Mouse (Mus musculus) forebrain, embryonic 13.5 days (tissue): Measurements from ENCODE around the gene Wnt6. TPM values are rescaled to one million over a fixed set of nuclear protein-coding genes. Genes with fewer than 3 reads are reported as not detected.
A peak's percentile ranks its signal among the peaks of the same experiment; 100 is the strongest.

ENCODE experiments used
- ATAC-seq: fragments of 200-750 bp; cut with Nextera tagmentation; 2 replicates; pipeline ENCODE4 v1.8.0; 2017
- H3K27ac ChIP-seq: fragments of 300-500 bp; sonication (generic); 2 replicates; pipeline ENCODE4 v1.5.1; 2015; ENCODE audit warnings: inconsistent platforms, mild to moderate bottlenecking, moderate library complexity
- H3K27me3 ChIP-seq: fragments of 300-500 bp; sonication (generic); 2 replicates; pipeline ENCODE4 v1.6.1; 2015; ENCODE audit warnings: mild to moderate bottlenecking, inconsistent platforms
- H3K36me3 ChIP-seq: fragments of 300-500 bp; sonication (generic); 2 replicates; pipeline ENCODE4 v1.6.1; 2015; ENCODE audit warnings: mild to moderate bottlenecking, inconsistent platforms; ENCODE audit not compliant: poor library complexity, severe bottlenecking
- H3K4me1 ChIP-seq: fragments of 300-500 bp; sonication (generic); 2 replicates; pipeline ENCODE4 v1.6.1; 2015; ENCODE audit warnings: inconsistent platforms
- H3K4me2 ChIP-seq: fragments of 300-500 bp; sonication (generic); 2 replicates; pipeline ENCODE4 v1.6.1; 2015; ENCODE audit warnings: inconsistent platforms, mild to moderate bottlenecking, moderate library complexity
- H3K4me3 ChIP-seq: fragments of 300-500 bp; sonication (generic); 2 replicates; pipeline ENCODE4 v1.5.1; 2015; ENCODE audit warnings: mild to moderate bottlenecking, inconsistent platforms
- H3K9ac ChIP-seq: fragments of 300-500 bp; sonication (generic); 2 replicates; pipeline ENCODE4 v1.6.1; 2015; ENCODE audit warnings: mild to moderate bottlenecking, inconsistent platforms
- H3K9me3 ChIP-seq: fragments of 300-500 bp; sonication (generic); replicated peaks from 2 replicates; pipeline ENCODE4 v1.6.1; 2016; ENCODE audit warnings: inconsistent platforms
- WGBS: fragments of 180-500 bp; shearing (Covaris S2); methylation state at CpG from one replicate; pipeline ENCODE4 v1.1.7; 2015; 5-methylcytosine and 5-hydroxymethylcytosine counted together
- polyA plus RNA-seq: library from polyadenylated mRNA; unstranded; fragments of >200 nt; fragmentation: Nextera tagmentation; extraction: Ambion mirVana; gene quantifications from 2 replicates; pipeline ENCODE4 v1.2.1, GENCODE M21; 2015

The Wnt6 gene
- polyA plus RNA-seq, 1 experiment from 2014 or later = 0.92 TPM

- Histone ChIP-seq H3K4me2 (no peak overlapping the region), H3K9ac (no peak overlapping the region), H3K4me3 (no peak overlapping the region), H3K36me3 (no peaks in the 10 kb centered on the region), H3K27me3 (peaks cover 19% of the 10 kb centered on the region), H3K27ac (no peak overlapping the region), H3K4me1 (peaks cover 5% of the 10 kb centered on the region; the same call in 1 of the 2 replicates), H3K9me3 (no peaks in the 10 kb centered on the region)
- no peak for ATAC-seq
- WGBS = over 99% methylated on average over 3 of the region's 3 CpGs
Observed at GRCm38 (mm10) chr1:74752833-74753232, 18.9 kb upstream of the Wnt6 start.

- Histone ChIP-seq H3K4me2 (no peak overlapping the region), H3K27ac (no peak overlapping the region), H3K4me1 (peaks cover 4% of the 10 kb centered on the region; the same call in 1 of the 2 replicates), H3K36me3 (no peaks in the 10 kb centered on the region), H3K27me3 (peaks cover 16% of the 10 kb centered on the region), H3K9me3 (no peaks in the 10 kb centered on the region), H3K9ac (no peak overlapping the region), H3K4me3 (no peak overlapping the region)
- 92% methylated on average over 8 of the region's 8 CpGs for WGBS
- no peak for ATAC-seq
Observed at GRCm38 (mm10) chr1:74753266-74753974, 18.3 kb upstream of the Wnt6 start.

GRCm38 (mm10) chr1:74754175-74754785 is 17.4 kb upstream of the Wnt6 start:
- no peaks in the 10 kb centered on the region for H3K36me3 ChIP-seq
- peaks cover 12% of the 10 kb centered on the region for H3K27me3 ChIP-seq
- no peak overlapping the region for H3K4me2 ChIP-seq
- no peak for ATAC-seq
- no peaks in the 10 kb centered on the region for H3K9me3 ChIP-seq
- H3K4me1 ChIP-seq = no peaks in the 10 kb centered on the region
- no peak overlapping the region for H3K27ac ChIP-seq
- WGBS = 78% methylated on average over 5 of the region's 5 CpGs
- no peak overlapping the region for H3K4me3 ChIP-seq
- no peak overlapping the region for H3K9ac ChIP-seq

- Histone ChIP-seq H3K9ac (no peak overlapping the region), H3K4me3 (no peak overlapping the region), H3K27ac (no peak overlapping the region), H3K4me1 (no peaks in the 10 kb centered on the region), H3K36me3 (no peaks in the 10 kb centered on the region), H3K4me2 (no peak overlapping the region), H3K27me3 (peaks cover 25% of the 10 kb centered on the region), H3K9me3 (no peaks in the 10 kb centered on the region)
- no peak for ATAC-seq
- WGBS = 32% methylated on average over 4 of the region's 4 CpGs
Observed at GRCm38 (mm10) chr1:74759773-74760172, 11.9 kb upstream of the Wnt6 start.

GRCm38 (mm10) chr1:74763081-74763480 is 8.6 kb upstream of the Wnt6 start:
- Histone ChIP-seq H3K27me3 (peaks cover 53% of the 10 kb centered on the region), H3K9me3 (no peaks in the 10 kb centered on the region), H3K27ac (no peak overlapping the region), H3K9ac (no peak overlapping the region), H3K36me3 (no peaks in the 10 kb centered on the region), H3K4me2 (no peak overlapping the region), H3K4me3 (no peak overlapping the region), H3K4me1 (no peaks in the 10 kb centered on the region)
- no peak for ATAC-seq
- 4% methylated on average over 6 of the region's 6 CpGs for WGBS

GRCm38 (mm10) chr1:74770727-74771466 is 795 bp upstream of the Wnt6 start:
- Histone ChIP-seq H3K4me1 (peaks cover 28% of the 10 kb centered on the region), H3K4me2 (peak overlapping the region; percentile 83), H3K4me3 (peak overlapping the region; percentile 45), H3K9me3 (no peaks in the 10 kb centered on the region), H3K9ac (peak overlapping the region; percentile 50; the same call in 1 of the 2 replicates), H3K36me3 (no peaks in the 10 kb centered on the region), H3K27me3 (peaks cover 98% of the 10 kb centered on the region), H3K27ac (no peak overlapping the region)
- no peak for ATAC-seq
- under 1% methylated on average over 35 of the region's 35 CpGs for WGBS

GRCm38 (mm10) chr1:74771467-74771844 is 236 bp upstream of the Wnt6 start:
- peak; percentile 46 for ATAC-seq
- Histone ChIP-seq H3K36me3 (no peaks in the 10 kb centered on the region), H3K9me3 (no peaks in the 10 kb centered on the region), H3K27me3 (peaks cover 98% of the 10 kb centered on the region), H3K4me1 (peaks cover 28% of the 10 kb centered on the region), H3K9ac (peak overlapping the region; percentile 50), H3K27ac (no peak overlapping the region), H3K4me2 (peak overlapping the region; percentile 83), H3K4me3 (peak overlapping the region; percentile 45)
- 0% methylated on average over 15 of the region's 26 CpGs for WGBS

GRCm38 (mm10) chr1:74771931-74772620 is 384 bp downstream of the Wnt6 start:
- peaks cover 98% of the 10 kb centered on the region for H3K27me3 ChIP-seq
- no peaks in the 10 kb centered on the region for H3K36me3 ChIP-seq
- H3K9me3 ChIP-seq = no peaks in the 10 kb centered on the region
- peak overlapping the region; percentile 83 for H3K4me2 ChIP-seq
- under 1% methylated on average over 35 of the region's 51 CpGs for WGBS
- peaks cover 28% of the 10 kb centered on the region for H3K4me1 ChIP-seq
- no peak overlapping the region for H3K27ac ChIP-seq
- peak overlapping the region; percentile 50 for H3K9ac ChIP-seq
- ATAC-seq = peak; percentile 20; the same call in 1 of the 2 replicates
- peak overlapping the region; percentile 45 for H3K4me3 ChIP-seq

- peak overlapping the region; percentile 45 for H3K4me3 ChIP-seq
- peak overlapping the region; percentile 83 for H3K4me2 ChIP-seq
- H3K4me1 ChIP-seq = peaks cover 28% of the 10 kb centered on the region
- H3K27me3 ChIP-seq = peaks cover 99% of the 10 kb centered on the region
- H3K9me3 ChIP-seq = no peaks in the 10 kb centered on the region
- H3K27ac ChIP-seq = no peak overlapping the region
- no peak overlapping the region for H3K9ac ChIP-seq
- WGBS = under 1% methylated on average over 15 of the region's 15 CpGs
- H3K36me3 ChIP-seq = no peaks in the 10 kb centered on the region
- ATAC-seq = peak; percentile 84
Observed at GRCm38 (mm10) chr1:74773136-74773535, 1.4 kb downstream of the Wnt6 start.

GRCm38 (mm10) chr1:74774062-74774461 is 2.4 kb downstream of the Wnt6 start:
- ATAC-seq = no peak
- no peak overlapping the region for H3K27ac ChIP-seq
- no peaks in the 10 kb centered on the region for H3K9me3 ChIP-seq
- peaks cover 100% of the 10 kb centered on the region for H3K27me3 ChIP-seq
- 13% methylated on average over 7 of the region's 7 CpGs for WGBS
- no peak overlapping the region for H3K9ac ChIP-seq
- H3K4me1 ChIP-seq = peaks cover 28% of the 10 kb centered on the region
- no peak overlapping the region for H3K4me3 ChIP-seq
- no peak overlapping the region for H3K4me2 ChIP-seq
- H3K36me3 ChIP-seq = no peaks in the 10 kb centered on the region

- no peak overlapping the region for H3K4me3 ChIP-seq
- 4% methylated on average over 5 of the region's 5 CpGs for WGBS
- peaks cover 96% of the 10 kb centered on the region for H3K27me3 ChIP-seq
- no peak overlapping the region for H3K4me2 ChIP-seq
- no peak overlapping the region for H3K9ac ChIP-seq
- H3K36me3 ChIP-seq = no peaks in the 10 kb centered on the region
- H3K27ac ChIP-seq = no peak overlapping the region
- H3K9me3 ChIP-seq = no peaks in the 10 kb centered on the region
- H3K4me1 ChIP-seq = peaks cover 25% of the 10 kb centered on the region
- ATAC-seq = no peak
Observed at GRCm38 (mm10) chr1:74775816-74776215, 4.1 kb downstream of the Wnt6 start.
